Mouse (Mus musculus) fibroblast of lung, adult 2 months (primary cell): ENCODE results near the gene Vapa.
A peak's percentile ranks its signal among the peaks of the same experiment; 100 is the strongest.

Experiments used
- DNase-seq: peaks from one replicate; pipeline ENCODE4 v3.0.0-alpha.2; 2011; ENCODE audit warnings: low read depth

Vapa gene

DNA sequence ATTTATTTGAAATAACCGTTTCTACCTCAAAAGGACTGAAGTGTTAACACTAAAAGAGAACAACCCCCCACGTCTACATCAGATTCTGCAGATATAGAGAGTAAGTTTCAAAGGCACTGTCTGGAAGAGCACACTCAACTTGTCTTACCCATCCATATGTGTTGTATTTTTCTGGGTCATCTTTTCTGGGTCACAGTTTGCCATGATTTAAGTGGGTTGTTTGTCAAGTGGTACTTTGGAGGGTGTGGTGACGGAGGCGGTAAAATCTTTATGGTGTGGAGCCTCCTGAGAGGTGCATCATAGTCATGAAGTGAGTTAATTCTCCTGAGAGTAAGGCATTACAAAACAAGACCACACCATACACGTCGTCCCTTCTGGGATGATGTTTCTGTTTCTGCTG, 12.2 kb upstream of the Vapa start:
- no peak for DNase-seq

GRCm38 (mm10) chr17:65623130-65623529, 9.8 kb upstream of the Vapa start:
- DNase-seq: no peak

GRCm38 (mm10) chr17:65618431-65618830, 5.1 kb upstream of the Vapa start:
- no peak for DNase-seq

DNA sequence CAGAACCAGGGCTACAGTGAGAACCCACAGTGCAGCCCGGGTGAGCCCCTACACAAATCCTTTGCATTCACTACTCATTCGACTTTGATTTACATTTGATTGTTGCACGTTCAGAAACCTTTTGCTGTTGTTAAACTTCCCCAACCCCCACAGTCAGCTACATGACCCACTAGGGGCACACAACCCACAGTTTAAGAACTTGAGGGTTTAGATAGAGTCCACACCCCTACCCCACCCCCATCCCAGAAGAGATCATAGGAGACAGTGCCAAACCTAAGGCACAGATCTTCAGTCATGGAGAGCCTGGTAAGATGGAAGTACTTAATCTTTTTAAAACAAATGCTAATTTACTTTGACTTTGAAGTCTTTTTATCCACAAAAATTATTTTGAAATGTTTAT, 2.3 kb upstream of the Vapa start:
- DNase-seq: no peak

- DNase-seq: no peak
These were observed 1.1 kb upstream of the Vapa start for GRCm38 (mm10) chr17:65614431-65614830.

DNA sequence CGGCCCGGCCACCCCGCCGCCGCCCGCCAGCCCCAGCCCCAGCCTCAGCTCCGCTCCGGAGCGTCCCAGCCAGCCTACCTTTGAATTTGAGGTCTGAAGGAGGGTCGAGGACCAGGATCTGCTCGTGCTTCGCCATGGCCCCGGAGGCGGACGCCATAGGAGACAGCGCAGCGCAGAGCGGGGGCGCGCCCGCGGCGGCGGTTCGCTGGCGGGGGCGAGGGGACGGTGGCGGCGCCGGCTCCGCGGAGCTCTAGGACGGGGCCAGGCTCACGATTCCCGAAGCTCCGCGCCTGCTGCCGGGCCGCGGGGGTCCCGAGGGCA, 253 bp downstream of the Vapa start:
- no peak for DNase-seq

GRCm38 (mm10) chr17:65612391-65613141, 789 bp downstream of the Vapa start:
- no peak for DNase-seq

DNA sequence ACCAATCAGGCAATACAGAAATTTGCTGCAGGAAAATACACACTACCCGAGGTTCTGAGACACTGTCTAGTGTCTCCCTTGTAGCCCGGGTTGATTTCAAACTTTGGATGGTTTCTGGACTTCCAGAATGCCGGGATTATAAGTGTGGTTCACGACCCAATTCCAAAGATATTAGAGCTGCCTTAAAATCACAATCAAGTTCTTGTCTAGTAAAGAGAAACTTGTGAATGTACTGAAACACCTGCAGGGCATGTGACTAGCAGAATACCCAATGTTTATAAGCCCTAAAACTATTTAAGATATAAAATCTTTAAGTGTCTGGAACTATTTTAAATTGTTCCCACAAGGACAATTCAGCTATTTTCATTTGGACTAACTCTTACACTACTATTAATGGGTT, 1.6 kb downstream of the Vapa start:
- no peak for DNase-seq

DNA sequence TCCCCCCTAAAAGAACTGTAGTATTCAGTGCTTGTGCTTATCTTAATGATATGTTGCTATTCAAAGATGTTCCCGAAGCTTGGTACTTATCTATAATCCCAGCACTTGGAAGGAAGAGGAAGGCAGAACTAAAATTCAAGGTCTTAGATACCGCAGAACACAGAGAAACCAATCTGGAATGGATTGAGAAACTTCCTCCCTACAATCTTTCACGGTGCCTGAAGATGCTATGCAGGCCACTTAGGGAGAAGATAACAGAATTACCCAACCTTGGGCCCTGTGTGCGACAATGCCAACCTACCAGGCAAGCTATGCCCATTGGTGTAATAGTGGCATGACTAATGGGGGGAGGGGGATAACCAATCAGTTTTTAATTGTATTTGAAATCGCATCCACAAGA, 4.6 kb downstream of the Vapa start:
- no peak for DNase-seq

GRCm38 (mm10) chr17:65608312-65608687, 5.1 kb downstream of the Vapa start:
- no peak for DNase-seq

GRCm38 (mm10) chr17:65607574-65608311, 5.6 kb downstream of the Vapa start:
- no peak for DNase-seq

GRCm38 (mm10) chr17:65606014-65606413, 7.3 kb downstream of the Vapa start:
- no peak for DNase-seq

DNA sequence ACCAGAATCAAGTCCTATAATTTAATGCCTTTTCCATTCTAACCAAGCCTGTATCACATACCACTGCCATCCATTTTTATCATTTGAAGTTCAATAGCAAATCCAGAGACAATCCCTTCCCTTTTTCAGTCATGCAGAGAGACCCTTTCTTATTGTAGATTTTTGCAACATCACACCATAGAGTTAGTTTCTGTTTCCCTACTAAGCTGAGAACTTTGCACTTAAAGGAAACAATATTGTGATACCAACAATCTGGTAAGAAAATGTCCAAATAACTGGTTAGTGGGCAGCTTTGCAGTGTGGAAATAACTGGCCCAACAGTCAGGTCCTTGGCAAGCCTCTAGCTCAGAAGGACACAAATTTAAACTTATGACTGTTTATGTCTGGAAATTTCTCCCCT, 8.5 kb downstream of the Vapa start:
- no peak for DNase-seq

GRCm38 (mm10) chr17:65604315-65604714, 9.0 kb downstream of the Vapa start:
- peak; percentile 27 for DNase-seq

- DNase-seq: no peak
These were observed 15.4 kb downstream of the Vapa start for GRCm38 (mm10) chr17:65597857-65598486.

GRCm38 (mm10) chr17:65594687-65595086, 18.7 kb downstream of the Vapa start:
- no peak for DNase-seq

- DNase-seq: no peak
These were observed 26.5 kb downstream of the Vapa start for GRCm38 (mm10) chr17:65586892-65587291.

DNA sequence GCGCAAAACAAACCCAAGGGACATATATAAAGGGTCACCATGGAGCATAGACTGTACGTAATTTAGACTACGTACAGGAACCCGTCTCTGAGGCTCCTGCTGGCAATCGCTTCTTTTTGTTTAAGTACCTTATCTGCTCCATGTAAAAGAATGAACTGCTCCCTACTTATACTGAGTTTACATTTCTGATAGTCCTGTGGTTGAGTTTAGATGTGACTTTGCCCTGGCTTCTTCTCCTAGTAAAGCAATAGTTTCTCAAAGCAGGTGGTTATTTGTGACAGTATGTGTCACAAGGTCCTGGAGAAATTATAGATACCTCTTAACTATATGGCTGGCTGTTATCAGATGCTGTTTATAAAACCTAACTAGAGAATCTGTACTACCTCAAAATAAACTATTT, 31.9 kb downstream of the Vapa start:
- DNase-seq: no peak

GRCm38 (mm10) chr17:65579766-65580165, 33.6 kb downstream of the Vapa start:
- DNase-seq: no peak

- no peak for DNase-seq
These were observed 38.0 kb downstream of the Vapa start for GRCm38 (mm10) chr17:65575339-65575738.

GRCm38 (mm10) chr17:65574850-65575249, 38.5 kb downstream of the Vapa start:
- no peak for DNase-seq

- no peak for DNase-seq
These were observed 41.5 kb downstream of the Vapa start for GRCm38 (mm10) chr17:65571866-65572265.

DNA sequence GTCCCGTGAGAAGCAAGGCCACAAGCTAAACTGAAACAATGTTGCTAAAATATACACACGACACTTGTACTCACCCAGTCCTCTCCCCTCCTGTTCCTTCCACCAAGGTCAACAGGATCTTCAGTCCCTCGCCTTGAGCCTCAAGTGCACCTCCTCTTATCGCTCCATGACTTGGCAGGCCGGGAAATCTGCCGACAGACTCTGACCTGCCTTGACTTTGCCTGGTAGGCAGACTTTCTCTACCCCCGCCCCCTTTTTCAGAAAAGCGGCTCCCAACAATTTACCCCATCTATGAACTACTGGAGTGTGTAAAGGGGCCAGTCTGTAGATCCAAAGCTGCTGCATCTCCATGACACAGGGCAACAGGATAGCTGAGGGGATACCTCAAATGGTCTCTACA, 41.9 kb downstream of the Vapa start:
- no peak for DNase-seq
